In the genomic region with DNA sequence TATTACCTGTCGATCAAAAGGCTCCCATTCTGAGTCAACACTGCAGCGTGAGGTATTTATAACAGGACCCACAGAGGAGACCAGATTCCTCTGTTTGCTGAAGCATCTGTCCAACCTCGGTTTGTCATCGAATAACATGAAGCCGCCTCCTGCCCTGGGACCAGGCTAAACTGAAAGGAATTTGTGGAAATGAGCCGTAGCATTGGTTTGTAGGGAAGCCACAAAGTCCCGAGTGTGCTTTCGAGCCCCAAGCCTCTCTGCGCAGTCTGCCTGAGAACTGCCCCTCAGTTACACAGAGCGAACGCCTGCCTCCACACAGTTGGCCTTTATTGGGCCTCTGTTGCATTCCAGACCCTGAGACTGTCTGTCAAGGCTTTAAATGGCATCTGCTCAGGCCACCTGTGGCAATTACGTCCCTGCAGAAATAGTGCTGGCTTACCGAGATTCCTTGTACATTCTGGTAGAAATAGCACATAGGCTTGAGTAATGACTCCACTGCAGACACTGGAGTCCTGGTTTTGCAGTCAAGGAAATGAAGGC, we compare ENCODE assay signal across 31 mouse cellular contexts. TPM values are rescaled to one million over a fixed set of nuclear protein-coding genes. Genes with fewer than 3 reads are reported as not detected.
DNase-seq lines count a peak whose midpoint lies in the region; ATAC-seq and TF ChIP-seq lines count a peak whose summit lies in the region.
"Had no signal": no experiment of that assay in that cellular context is flagged by ENCODE, and none has a peak within 500 bp of the region (broad histone marks: within the 10 kb centered on the region; RNA-seq: fewer than 3 reads in every experiment).

No protein-coding gene starts in this region.

- no peak for TF ChIP-seq POLR2A in limb, embryonic 14.5 days (IDR thresholded peaks at IDR 0.05; ENCODE audit: borderline replicate concordance, extremely low read depth, insufficient read depth, insufficient read length)

- in situ Hi-C loops in Patski (cut with MboI; ENCODE audit: low pct_unique_long_range_greater_than_20kb) = loop anchor here (25.0 kb wide), 1 partner anchor 763 kb away; a partner anchor contains a TSS

- H3K27ac ChIP-seq in gastrocnemius, adult 2 months = peak overlapping the region; percentile 60
- peak overlapping the region; percentile 52 for H3K27ac ChIP-seq in limb, embryonic 14.5 days (replicated peaks; ENCODE audit: low read depth, low read length)
- no peak overlapping the region for H3K27ac ChIP-seq in hindbrain, embryonic 13.5 days
- H3K27ac ChIP-seq: heart, embryonic 10.5 days; hindbrain, embryonic 10.5 days; kidney, embryonic 15.5 days; liver, embryonic 14.5 days; lung, embryonic 15.5 days had no signal

- H3K9me3 ChIP-seq in limb, embryonic 14.5 days (ENCODE audit: control insufficient read depth, low read length) = no peaks in the 10 kb centered on the region
- no peaks in the 10 kb centered on the region for H3K9me3 ChIP-seq in hindbrain, embryonic 13.5 days
- H3K9me3 ChIP-seq: heart, embryonic 10.5 days; hindbrain, embryonic 10.5 days; kidney, embryonic 15.5 days; lung, embryonic 15.5 days had no signal

- H3K4me1 ChIP-seq in limb, embryonic 14.5 days (ENCODE audit: control insufficient read depth, insufficient read depth, low read length) = peaks cover 41% of the 10 kb centered on the region
- H3K4me1 ChIP-seq in hindbrain, embryonic 13.5 days (replicated peaks) = peaks cover 68% of the 10 kb centered on the region

- WGBS in limb, embryonic 14.5 days = 46% methylated on average over 13 of the region's 13 CpGs
- 89% methylated on average over 13 of the region's 13 CpGs for WGBS in hindbrain, embryonic 13.5 days

- no peak overlapping the region; the same call in 1 of the 2 replicates for H3K9ac ChIP-seq in limb, embryonic 14.5 days (ENCODE audit: low read depth, low read length, severe bottlenecking)
- H3K9ac ChIP-seq in hindbrain, embryonic 13.5 days = no peak overlapping the region
- H3K9ac ChIP-seq: kidney, embryonic 15.5 days; liver, embryonic 14.5 days; lung, embryonic 15.5 days had no signal

- no peaks in the 10 kb centered on the region for H3K27me3 ChIP-seq in Patski
- H3K27me3 ChIP-seq in limb, embryonic 14.5 days (ENCODE audit: control insufficient read depth, insufficient read depth, low read length) = no peaks in the 10 kb centered on the region
- H3K27me3 ChIP-seq in hindbrain, embryonic 13.5 days = no peaks in the 10 kb centered on the region
- H3K27me3 ChIP-seq: kidney, embryonic 15.5 days; lung, embryonic 15.5 days had no signal

- CTCF ChIA-PET in Patski (lab: Charles Lee) = no interaction called here

- no peak overlapping the region for H3K4me3 ChIP-seq in gastrocnemius, adult 2 months
- no peak overlapping the region for H3K4me3 ChIP-seq in limb, embryonic 14.5 days (replicated peaks; ENCODE audit: low read length)
- no peak overlapping the region for H3K4me3 ChIP-seq in hindbrain, embryonic 13.5 days
- H3K4me3 ChIP-seq: erythroblast, embryonic 14.5 days; heart, embryonic 10.5 days; hindbrain, embryonic 10.5 days; kidney, embryonic 15.5 days; lung, embryonic 15.5 days had no signal

- POLR2A ChIA-PET in Patski (lab: Charles Lee) = interaction anchor here (0.6 kb wide), 1 partner anchor 18 kb away, joined by 3 read pairs; no protein-coding TSS in a partner anchor

- peaks cover 75% of the 10 kb centered on the region for H3K36me3 ChIP-seq in limb, embryonic 14.5 days (ENCODE audit: control insufficient read depth, insufficient read depth, low read length)
- peaks cover 73% of the 10 kb centered on the region for H3K36me3 ChIP-seq in hindbrain, embryonic 13.5 days

- peak; percentile 56 for ATAC-seq in Patski
- peak; percentile 76 for ATAC-seq in limb, embryonic 14.5 days (ENCODE audit: low FRiP score, low read depth)
- no peak for ATAC-seq in hindbrain, embryonic 13.5 days (ENCODE audit: low FRiP score)
- ATAC-seq: forebrain, embryonic 14.5 days; intestine, postnatal 0 days had no signal

- intact Hi-C loops in gastrocnemius, adult 2 months (cut with DNase I) = loop anchor here (10.0 kb wide), 1 partner anchor 339 kb away; a partner anchor contains a TSS

- TF ChIP-seq CTCF in gastrocnemius, adult 2 months (IDR thresholded peaks at IDR 0.05) = no peak
- no peak for TF ChIP-seq CTCF in Patski (IDR thresholded peaks at IDR 0.05)

- DNase-seq in gastrocnemius, adult 2 months = no peak
- no peak for DNase-seq in gastrocnemius, postnatal 25 days
- DNase-seq in 3T3-L1 (ENCODE audit: low read depth, low spot score) (peak; percentile 48), Patski (ENCODE audit: low read depth, low spot score) (no peak)
- peak; percentile 55 for DNase-seq in limb, embryonic 14.5 days (ENCODE audit: low spot score)
- no peak for DNase-seq in B cell, adult 2 months
- DNase-seq: cerebellum, adult 11-12 months; cerebellum, postnatal 36 days; heart, postnatal 10 days; kidney, postnatal 36 days; lung, postnatal 4 days; midbrain, embryonic 14.5 days; right cerebral cortex, adult 18-20 months; right cerebral cortex, postnatal 4 days; thymus, postnatal 14 days had no signal

- H3K4me2 ChIP-seq in limb, embryonic 14.5 days (replicated peaks; ENCODE audit: low read depth, low read length, severe bottlenecking) = no peak overlapping the region
- no peak overlapping the region for H3K4me2 ChIP-seq in hindbrain, embryonic 13.5 days
- H3K4me2 ChIP-seq: kidney, embryonic 15.5 days; lung, embryonic 15.5 days had no signal

RNA-seq across cellular contexts. Expression of a gene that starts 6.1 kb away (rescaled TPM):
- 10 to 100 TPM; 32.6 to 37.3 TPM for total RNA-seq in gastrocnemius, adult 2 months (2021)
- total RNA-seq in gastrocnemius, postnatal 25 days (2021) = 10 to 100 TPM; 29.5 to 38.6 TPM
- 137 TPM for polyA plus RNA-seq in Patski (2021)
- polyA plus RNA-seq in limb, embryonic 14.5 days (2012; rRNA removed) = 148 and 194 TPM in 2 replicates
- 151 and 153 TPM in 2 replicates for polyA plus RNA-seq in limb, embryonic 14.5 days (2014; fragmentation: Nextera tagmentation; extraction: Ambion mirVana)
- polyA plus RNA-seq in hindbrain, embryonic 13.5 days (2015; fragmentation: Nextera tagmentation; extraction: Ambion mirVana) = 168 and 169 TPM in 2 replicates

RNA-seq across cellular contexts. Expression of a gene that starts 11.5 kb away (rescaled TPM):
- total RNA-seq in gastrocnemius, adult 2 months (2021) = 10 to 100 TPM; 11.1 to 12.8 TPM
- total RNA-seq in gastrocnemius, postnatal 25 days (2021) = 10 to 100 TPM; 11.3 to 11.5 TPM
- polyA plus RNA-seq in Patski (2021) = 19.9 TPM
- polyA plus RNA-seq in limb, embryonic 14.5 days (2012; rRNA removed) = 11.8 and 18.6 TPM in 2 replicates
- polyA plus RNA-seq in limb, embryonic 14.5 days (2014; fragmentation: Nextera tagmentation; extraction: Ambion mirVana) = 26.8 and 27.2 TPM in 2 replicates
- 39.4 and 47.2 TPM in 2 replicates for polyA plus RNA-seq in hindbrain, embryonic 13.5 days (2015; fragmentation: Nextera tagmentation; extraction: Ambion mirVana)

RNA-seq across cellular contexts. Expression of a gene that starts 48.6 kb away (rescaled TPM):
- total RNA-seq in gastrocnemius, adult 2 months (2021) = 1 to 10 TPM; 2.4 to 3.0 TPM
- 1 to 10 TPM; 2.9 to 3.8 TPM for total RNA-seq in gastrocnemius, postnatal 25 days (2021)
- polyA plus RNA-seq in Patski (2021) = not detected
- 3.9 and 4.7 TPM in 2 replicates for polyA plus RNA-seq in limb, embryonic 14.5 days (2012; rRNA removed)
- 2.6 and 4.4 TPM in 2 replicates for polyA plus RNA-seq in limb, embryonic 14.5 days (2014; fragmentation: Nextera tagmentation; extraction: Ambion mirVana)
- polyA plus RNA-seq in hindbrain, embryonic 13.5 days (2015; fragmentation: Nextera tagmentation; extraction: Ambion mirVana) = 0.30 and 0.57 TPM in 2 replicates
- total RNA-seq: megakaryocyte-erythroid progenitor cell, adult 5-6 weeks had no signal
- polyA plus RNA-seq: erythroblast, embryonic 14.5 days; neural tube, embryonic 14.5 days had no signal

RNA-seq across cellular contexts. Expression of a gene that starts 52.5 kb away (rescaled TPM):
- not detected for total RNA-seq in gastrocnemius, adult 2 months (2021)
- not detected for total RNA-seq in gastrocnemius, postnatal 25 days (2021)
- not detected for polyA plus RNA-seq in Patski (2021)
- polyA plus RNA-seq in limb, embryonic 14.5 days (2012; rRNA removed) = 0.68 and 0.77 TPM in 2 replicates
- polyA plus RNA-seq in limb, embryonic 14.5 days (2014; fragmentation: Nextera tagmentation; extraction: Ambion mirVana) = 1.6 and 3.2 TPM in 2 replicates
- not detected in 2 replicates for polyA plus RNA-seq in hindbrain, embryonic 13.5 days (2015; fragmentation: Nextera tagmentation; extraction: Ambion mirVana)
- total RNA-seq: gastrocnemius, adult 8-10 months; granulocyte monocyte progenitor cell, adult 5-6 weeks; heart, postnatal 10 days; left cerebral cortex, adult 18-20 months; megakaryocyte-erythroid progenitor cell, adult 5-6 weeks had no signal
- polyA plus RNA-seq: erythroblast, embryonic 14.5 days; forebrain, embryonic 14.5 days; frontal cortex, adult 2 months; heart, embryonic 10.5 days; hindbrain, embryonic 10.5 days; limb, embryonic 11.5 days; liver, embryonic 14.5 days; lung, embryonic 15.5 days; midbrain, embryonic 14.5 days; neural tube, embryonic 14.5 days had no signal

Comparison
In these comparisons a context has a peak if more than half of its experiments do, and no peak if none do; other contexts are left out.
1. DNase-seq: peak in 3T3-L1 (single experiment) and limb, embryonic 14.5 days (single experiment); none in gastrocnemius, adult 2 months (single experiment), gastrocnemius, postnatal 25 days (single experiment), Patski (single experiment) and B cell, adult 2 months (0 of 2).